Mouse (Mus musculus) layer of hippocampus, adult 18-20 months (tissue): Measurements from ENCODE around the gene Elovl2. TPM values are rescaled to one million over a fixed set of nuclear protein-coding genes. Genes with fewer than 3 reads are reported as not detected.
"Not testable (repeated sequence)": the region's sequence is repeated elsewhere in the genome, so short reads cannot be mapped to it uniquely, and the experiment has no call there.

Experiments used
- DNase-seq, 2 experiments: peaks; one replicate each; pipeline ENCODE4 v3.0.0; 2022; ENCODE audit warnings: low spot score in 2 of 2
- total RNA-seq, 2 experiments: library from RNA; stranded (reverse); gene quantifications; 2 replicates each; pipeline ENCODE4 v1.2.3; 2021

Gene Elovl2
- total RNA-seq, 2 experiments from 2014 or later = 16.1 to 16.4 TPM

DNA sequence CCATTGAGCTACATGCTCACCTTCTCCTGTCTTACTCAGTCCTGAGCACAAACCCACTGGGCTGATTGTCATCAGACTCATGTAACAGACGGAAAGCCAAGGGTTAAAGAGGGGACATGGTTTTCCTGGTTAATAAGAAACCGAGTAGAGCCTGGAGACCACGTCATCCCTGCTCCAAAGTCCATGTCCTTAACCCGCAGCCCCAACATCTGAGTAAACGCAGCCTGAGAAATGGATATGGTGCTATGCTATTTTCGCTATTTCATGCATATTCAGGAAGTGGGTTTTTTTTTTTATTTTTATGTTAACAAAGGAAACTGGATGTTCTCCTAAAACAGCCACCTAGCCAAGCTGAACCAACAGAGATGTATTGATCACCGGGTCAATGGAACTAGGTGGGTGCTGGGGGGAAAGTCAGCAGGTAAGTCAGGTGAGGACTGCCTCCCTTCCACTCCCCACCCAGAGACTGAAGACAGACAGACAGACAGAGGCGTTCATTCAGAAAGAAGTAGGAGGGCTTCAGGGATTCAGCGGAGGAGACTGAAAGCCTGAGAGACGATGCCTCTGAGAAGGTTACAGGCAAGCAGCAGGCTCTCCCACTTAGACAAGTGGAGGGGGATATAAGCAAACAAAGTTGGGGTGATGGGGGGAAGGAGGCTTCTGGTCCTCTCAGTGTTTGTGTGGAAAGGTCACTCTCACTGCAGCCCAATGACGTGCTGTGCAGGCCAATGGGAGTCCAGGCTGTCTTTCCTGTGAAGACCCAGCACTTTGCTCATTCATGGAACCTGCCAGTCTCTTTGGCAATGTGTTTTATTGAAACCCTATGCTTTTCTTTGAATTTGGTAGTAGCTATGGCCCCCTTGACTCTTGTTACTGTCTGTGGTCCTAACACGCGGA lies 15.9 kb upstream of the Elovl2 start:
- DNase-seq = no peak

DNA sequence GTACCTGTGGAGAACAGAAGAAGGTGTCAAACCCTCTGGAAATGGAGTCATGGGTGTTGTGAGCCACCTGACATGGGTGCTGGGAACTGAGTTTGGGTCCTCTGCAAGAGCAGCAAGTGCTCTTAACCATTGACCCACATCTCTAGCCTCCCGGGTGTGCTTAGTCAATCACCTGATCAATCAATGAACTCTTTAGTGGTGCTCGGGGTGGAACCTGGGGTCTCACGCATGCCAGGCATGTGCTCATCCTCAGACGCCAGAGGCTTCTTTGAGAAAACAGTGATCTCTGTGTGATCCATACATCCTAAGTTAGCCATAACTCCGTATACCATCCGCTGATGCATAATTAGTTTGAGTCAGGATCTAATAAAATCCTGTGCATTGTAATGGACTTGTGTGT lies 15.0 kb upstream of the Elovl2 start:
- no peak for DNase-seq

DNA sequence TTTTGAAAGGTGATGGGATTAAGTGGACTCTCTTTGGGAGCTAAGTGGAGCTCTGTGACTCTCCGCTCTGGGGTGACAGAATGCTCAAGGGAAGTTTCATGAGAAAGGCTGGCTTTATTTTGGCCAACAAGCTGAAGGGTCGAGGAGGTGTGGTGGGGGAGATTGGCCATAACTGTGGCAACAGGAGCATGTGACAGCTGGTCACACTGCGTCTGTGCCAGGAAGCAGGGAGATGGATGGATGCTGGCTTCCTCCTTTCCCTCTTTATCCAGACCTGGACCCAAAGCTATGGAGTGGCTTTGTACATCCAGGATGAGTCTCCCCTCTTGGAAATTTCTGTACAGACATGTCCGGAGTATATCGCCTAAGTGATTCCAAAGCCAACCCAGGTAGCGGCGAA lies 13.0 kb upstream of the Elovl2 start:
- no peak for DNase-seq

DNA sequence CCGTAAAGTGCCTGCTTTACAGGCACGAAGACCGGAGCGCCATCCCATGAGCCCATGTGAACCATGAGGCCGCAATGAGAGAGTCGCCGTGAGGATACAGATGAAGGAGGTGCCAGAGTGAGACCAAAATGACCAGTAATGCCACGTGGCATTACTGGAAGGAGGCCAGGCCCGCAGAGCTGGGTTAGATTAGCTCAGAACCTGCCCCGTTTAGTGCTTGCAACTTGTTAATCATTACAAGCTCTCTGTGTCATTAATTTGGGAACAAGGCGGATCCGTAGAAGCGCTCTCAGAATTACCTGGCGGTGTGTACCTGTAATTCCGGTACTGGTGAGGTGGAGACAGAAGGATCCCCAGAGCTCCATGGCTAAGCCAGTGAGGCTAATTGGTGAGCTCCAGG lies 12.0 kb upstream of the Elovl2 start:
- no peak for DNase-seq

DNA sequence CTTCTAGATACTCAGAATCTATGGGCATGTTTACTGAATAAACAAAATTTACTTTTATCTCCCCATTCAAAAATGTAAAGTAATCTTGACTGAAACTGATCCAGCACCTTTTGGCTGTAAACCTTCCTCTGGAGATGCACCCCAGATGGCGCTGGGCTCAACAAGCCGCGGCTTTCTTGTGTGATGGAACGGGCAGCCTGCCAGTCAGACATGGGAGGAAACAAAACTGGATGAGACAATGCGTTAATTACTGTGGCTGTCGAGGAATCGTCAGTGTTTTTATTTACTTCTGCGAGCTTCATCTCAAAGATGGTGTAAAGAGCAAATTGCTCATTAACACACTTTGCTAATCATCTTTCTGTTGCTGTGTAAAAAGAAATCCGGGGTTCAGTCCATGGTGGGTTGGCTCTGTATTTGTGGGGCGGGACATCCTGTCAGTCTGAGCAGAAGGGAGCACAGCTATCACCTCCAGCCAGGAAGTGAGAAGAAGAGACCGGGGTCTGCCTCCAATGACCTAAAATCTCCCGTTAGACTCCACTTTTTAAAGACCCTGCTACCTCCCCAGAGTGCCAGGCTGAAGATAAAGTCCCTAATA lies 11.3 kb upstream of the Elovl2 start:
- DNase-seq = peak; percentile 25 to 57

DNA sequence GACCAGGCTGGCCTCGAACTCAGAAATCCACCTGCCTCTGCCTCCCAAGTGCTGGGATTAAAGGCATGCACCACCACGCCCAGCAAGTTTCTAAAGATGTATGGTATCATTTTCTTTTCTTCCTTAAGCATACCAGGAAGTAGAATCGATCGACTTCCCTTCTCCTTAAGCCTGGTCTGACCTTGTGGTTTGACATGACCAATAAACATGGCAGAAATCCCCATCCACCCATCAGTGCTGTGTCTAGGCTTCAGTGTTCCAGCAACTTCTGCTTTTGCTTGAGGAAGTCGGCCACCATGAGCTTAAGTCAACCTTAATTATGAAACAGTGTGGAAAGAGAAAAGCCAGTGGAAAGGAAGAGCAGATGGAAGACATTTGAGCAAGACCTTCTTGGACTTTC lies 10.1 kb upstream of the Elovl2 start:
- no peak for DNase-seq

DNA sequence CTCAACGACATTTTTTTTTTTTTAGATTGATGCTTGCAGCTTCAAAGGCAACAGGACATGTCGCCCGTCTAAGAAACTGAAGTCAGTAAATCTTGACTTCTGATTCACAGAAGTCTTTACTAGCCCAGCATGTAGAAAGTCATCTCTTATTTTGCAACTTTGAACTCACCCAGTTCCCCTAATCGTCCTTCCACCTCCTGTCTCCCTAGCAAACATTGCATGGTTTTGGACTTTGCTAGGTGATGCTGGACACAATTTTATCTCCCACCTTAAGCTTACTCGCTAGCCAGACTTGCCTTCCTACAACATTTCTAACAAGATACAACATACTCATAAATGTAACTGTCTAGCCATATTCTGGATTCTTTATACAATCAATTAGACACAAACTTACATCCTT lies 7.9 kb upstream of the Elovl2 start:
- no peak for DNase-seq

DNA sequence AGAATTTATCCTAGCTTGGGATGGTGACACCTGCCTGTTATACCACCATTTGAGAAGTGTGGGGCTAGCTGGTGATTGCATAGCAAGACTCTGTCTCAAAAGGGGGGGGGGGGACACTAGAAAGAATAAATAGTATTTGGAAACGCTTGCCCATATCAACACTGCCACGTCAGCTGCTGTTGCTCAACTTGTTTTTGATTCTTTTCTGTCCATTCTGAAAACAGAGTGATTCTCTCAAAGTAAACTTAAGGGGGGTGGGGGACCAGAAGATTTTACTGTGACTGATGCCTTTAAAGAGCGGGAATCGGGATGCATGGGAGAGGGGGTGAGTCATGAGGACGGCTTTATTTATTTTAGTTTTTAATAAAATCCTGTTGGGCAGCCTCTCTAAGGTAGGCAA lies 6.3 kb upstream of the Elovl2 start:
- DNase-seq = no peak

DNA sequence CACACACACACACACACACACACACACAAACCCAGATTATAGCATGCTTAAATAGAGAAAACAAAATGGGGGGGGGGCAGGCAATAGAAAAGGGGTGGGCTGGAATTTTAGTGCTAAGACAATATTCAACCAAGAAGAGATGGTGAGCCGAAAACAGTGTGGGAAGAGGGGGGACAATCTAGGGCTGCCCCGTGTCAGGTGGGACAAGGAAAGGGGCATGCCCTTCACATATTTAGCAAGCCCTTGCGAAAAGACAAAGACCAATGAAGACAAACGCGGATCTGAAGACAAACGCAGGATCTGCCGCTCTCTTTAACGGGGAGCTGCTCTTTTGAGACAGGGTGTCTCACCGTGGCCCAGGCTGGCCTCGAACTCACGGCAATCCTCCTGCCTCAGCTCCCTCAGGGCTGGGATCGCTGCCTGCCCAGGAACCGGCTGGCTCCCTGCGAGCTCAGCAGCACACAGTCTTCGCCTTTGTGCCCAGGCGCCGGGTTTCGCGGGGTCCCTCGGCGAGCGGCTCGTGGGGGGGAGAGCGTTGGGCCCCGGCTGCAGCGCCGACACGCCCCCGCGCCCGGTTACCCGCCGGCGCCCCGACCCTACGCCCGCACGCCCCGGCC lies 410 bp downstream of the Elovl2 start:
- DNase-seq = peak in 1 of 2 experiments; percentile 7

DNA sequence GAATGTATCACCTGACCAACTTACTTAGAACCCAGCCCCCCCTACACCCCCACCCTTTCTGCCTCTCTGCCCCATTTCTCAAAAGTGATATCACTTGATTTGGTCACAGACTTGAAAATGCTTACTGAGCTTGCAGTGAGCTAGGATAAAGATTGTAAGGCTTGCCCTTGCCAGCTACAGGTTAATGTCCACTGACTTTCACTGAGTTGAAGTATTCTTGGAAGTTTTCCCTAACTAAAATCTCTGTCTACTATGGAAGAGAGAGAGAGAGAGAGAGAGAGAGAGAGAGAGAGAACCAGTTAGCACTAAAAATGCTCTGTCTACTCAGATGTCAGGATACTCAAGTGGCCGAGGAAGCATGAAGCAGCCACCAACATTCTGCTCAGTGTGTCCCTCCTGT lies 1.1 kb downstream of the Elovl2 start:
- DNase-seq = no peak

DNA sequence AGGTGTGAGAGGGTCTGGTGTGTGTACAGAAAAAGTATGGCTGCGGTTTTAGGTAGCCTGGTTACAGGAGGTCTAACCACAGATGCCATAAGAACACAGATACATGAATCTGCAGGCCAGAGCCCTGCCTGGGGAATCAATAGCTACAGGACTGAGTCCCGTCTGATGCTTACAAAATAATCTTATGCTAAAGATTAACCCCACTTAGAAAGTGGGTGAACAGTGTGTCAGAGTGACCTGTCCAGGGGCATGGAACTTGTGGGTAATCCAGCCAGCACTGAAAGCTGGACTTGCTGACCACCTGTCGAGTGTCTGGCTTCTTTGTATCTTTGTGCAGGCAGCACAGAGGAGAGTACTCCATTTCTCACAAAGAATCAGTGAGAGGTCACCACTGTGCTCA lies 4.0 kb downstream of the Elovl2 start:
- DNase-seq = no peak

DNA sequence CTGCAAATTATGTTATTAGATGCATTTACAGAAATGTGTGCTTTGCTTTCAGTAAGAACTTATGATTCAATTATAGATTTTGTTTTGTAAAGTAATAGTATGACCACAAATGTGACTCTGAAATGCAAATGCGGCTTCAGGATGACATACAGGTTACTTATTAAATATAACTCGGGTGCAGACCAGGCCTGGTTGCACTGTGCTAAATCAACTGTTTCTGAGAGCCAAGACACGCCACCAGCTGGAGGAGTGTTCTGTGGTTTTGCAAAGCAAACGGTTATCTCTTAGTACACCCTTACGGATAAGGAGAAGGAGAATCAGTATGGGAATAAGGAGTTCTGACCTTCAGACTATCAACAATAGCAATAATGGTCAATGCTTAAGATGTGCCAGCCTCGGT lies 4.5 kb downstream of the Elovl2 start:
- no peak for DNase-seq

DNA sequence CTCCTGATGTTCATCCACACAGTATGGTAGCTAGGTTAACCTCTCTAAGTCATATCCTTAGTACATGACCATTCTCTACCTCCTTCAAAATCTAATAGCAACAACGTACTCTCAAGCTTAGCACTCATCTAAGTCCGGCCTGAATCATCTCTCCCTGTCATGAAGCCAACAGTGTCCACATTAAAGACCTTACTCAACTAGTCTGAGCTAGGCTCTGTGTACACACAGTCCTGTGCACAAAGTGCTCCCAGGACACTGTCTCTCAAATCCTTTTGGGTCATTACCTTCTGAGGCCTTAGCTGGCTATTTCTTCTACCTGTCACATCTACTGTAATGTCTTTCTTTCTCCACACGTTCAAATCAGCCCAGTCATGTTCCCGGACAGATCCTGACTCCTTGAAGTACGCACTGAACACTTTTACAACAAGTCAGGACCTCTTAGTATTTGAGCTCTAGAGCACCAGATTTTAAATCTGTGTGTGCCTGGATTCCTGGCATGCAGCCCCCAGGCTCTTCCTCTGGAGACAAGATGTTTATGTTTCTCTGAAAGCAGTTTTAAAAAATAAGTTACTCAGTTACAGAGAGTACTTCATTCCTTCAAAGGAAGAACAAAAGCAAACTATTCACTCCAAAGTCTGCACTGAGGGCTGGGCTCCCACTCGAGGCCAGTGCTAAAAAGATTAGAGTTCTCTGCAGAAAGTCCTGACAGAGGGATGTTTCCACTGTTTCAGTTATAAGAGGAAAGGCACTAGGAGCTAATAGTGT lies 7.5 kb downstream of the Elovl2 start:
- DNase-seq = peak in 1 of 2 experiments; percentile 11

DNA sequence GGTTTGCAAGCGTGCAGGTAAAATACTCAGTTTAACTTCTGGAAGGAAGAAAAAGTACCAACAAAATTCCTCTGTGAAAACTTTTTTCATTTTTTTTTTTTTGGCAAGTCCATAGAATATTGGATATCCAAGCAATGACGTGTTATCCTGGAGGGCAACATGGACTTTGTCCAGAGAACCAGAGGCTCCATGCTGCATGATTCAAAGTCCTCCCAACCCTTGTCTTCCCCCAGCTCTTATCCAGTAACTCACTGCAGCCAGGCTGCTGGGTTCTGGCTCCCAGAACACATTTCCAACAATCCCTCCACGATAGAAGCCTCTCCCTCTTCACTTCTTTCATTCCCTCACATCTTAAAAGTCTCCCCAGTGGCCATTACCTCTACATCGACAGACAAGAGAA lies 8.9 kb downstream of the Elovl2 start:
- no peak for DNase-seq

DNA sequence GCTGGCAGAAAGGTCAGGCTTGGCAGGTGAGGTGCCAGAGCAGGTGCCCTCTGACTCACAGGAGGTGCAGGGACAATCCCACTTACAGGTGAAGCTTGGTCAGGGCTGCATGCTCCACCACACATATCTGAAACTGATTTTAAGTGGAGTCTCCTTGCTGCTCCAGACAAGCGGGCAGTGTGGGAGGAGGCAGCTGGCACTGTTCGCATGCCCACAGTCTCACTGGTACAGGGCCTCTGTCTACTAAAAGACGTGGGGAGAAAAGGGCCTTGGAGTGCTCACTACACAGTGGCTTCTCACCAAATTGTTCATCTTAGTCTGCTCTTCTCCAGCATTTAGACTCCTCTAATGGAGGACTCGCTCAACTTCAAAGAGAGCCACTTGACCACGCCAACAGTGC lies 14.0 kb downstream of the Elovl2 start:
- peak; percentile 29 to 66 for DNase-seq

DNA sequence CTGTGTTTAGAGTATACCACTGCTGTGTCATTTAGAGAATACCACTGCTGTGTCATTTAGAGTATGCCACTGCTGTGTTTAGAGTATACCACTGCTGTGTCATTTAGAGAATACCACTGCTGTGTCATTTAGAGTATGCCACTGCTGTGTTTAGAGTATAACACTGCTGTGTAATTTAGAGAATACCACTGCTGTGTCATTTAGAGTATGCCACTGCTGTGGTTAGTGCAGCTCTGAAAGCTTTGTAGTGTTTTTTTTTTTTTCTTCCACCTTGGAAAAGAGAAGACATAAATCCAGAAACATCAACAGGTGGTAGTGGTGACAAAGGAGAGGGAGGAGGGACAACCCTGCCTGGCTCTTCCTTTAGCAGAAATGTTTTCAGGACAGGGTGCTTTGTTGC lies 14.6 kb downstream of the Elovl2 start:
- not testable (repeated sequence) for DNase-seq

DNA sequence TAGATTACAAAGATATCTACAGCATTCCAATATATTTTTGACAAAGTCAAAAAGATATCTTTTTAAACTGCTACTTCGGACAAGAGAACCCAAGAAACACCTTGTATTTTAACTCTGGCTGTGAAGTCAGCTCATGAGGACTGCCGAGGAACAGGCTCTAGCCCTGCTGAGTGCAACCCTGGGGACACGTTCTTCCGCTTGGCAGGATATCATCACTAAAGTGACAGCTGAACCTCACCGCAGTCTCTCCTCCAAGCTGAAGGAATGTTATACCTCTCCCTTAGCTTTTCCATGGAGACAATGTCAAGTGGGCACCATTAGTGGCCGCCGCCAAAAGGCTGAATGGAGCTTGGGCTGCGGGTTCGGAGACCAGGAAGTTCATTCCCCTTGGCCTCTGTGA lies 16.5 kb downstream of the Elovl2 start:
- no peak for DNase-seq

DNA sequence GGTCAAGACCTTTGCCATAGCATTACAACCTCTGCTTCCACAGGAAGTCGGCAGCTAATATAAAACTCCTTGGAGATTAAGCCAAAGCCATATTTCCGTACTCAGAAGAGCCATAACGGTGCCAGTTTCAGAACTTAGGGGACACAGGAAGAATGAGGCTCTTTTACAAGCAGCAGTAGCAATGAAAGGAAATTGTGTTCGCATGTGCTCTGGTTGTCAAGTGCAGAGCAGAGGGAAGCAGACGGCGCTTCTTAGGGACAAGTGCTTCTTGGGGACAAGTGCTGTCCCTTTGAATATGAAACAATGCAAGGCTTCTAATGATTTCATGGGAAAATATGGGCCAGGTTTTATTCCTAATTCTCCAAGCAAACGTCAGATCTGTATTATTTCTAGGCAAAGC lies 16.9 kb downstream of the Elovl2 start:
- DNase-seq = peak in 1 of 2 experiments; percentile 16

DNA sequence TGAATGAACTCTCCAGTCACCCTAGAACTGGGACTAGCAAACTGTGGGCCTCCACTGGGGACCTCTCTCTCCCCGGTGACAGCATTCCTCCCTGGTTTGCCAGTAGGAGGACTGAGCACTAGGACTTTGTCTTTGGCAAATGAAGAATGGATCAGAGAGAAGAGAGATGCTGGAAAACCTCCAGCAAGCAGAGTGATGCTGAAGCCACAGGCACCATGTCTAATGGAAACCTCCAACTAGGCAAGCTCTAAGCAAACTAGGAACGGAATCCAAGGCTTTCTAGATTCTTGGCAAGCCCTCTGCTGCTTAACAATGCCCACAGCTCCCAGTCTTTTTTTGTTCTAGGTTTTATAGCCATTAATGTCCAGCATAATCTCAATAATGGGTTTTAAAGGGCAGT lies 19.3 kb downstream of the Elovl2 start:
- DNase-seq = peak in 1 of 2 experiments; percentile 24

DNA sequence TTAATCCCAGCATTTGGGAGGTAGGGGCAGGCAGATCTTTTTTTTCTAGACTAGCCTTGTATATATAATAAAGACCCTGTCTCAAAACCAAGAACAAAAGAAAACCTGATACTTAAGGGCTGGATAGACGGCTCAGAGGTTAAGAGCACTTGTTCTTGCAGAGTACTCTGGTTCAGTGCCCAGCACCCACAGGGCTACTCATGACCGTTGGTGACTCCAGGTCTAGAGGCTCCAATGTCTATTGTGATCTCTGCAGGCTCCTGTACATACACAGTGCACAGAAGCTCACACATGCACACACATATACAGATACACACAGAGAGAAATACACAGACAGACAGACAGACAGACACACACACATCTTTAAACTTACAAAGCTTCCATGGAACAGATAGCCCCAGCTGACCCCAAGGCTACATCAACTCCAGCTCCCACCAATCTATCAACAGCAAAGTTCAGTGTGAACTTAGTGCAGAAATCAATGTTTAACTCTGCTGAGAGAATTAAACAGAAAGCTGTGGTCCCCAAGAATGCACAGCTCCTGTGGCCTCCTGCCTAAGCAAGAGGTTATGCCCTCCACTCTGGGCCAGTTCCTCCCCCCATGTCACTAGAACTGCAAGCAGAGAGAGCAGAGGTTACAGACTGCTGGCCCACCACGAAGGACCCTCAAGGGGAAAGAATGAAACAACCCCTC lies 24.4 kb downstream of the Elovl2 start:
- no peak for DNase-seq

DNA sequence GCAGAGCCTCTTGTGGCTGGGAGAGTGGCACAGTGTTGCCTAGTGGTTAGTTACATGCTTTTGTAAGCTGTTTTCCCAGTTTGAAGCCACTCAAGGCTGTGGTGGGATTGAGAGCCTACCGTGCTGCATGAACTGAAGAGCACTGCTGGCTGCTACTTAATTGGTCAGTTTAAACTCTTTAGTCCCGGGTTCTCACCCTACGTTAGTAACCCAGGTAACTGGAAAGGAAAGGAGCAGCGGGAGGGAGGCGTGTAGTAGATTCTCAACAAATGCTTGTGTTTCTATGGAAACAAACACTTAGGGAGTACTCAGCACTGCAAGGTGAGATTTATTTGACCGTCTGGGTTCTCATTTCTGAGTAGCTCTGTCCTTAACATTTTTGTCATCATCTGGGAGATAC lies 32.3 kb downstream of the Elovl2 start:
- no peak for DNase-seq
